Mouse (Mus musculus): ENCODE data around the gene Proz. TPM values are rescaled to one million over a fixed set of nuclear protein-coding genes. Genes with fewer than 3 reads are reported as not detected.
A peak's percentile ranks its signal among the peaks of the same experiment; 100 is the strongest.

Proz gene
- 0.24 and 0.50 TPM in 2 replicates for polyA plus RNA-seq (2016; fragmentation: Nextera tagmentation; extraction: Ambion mirVana)

DNA sequence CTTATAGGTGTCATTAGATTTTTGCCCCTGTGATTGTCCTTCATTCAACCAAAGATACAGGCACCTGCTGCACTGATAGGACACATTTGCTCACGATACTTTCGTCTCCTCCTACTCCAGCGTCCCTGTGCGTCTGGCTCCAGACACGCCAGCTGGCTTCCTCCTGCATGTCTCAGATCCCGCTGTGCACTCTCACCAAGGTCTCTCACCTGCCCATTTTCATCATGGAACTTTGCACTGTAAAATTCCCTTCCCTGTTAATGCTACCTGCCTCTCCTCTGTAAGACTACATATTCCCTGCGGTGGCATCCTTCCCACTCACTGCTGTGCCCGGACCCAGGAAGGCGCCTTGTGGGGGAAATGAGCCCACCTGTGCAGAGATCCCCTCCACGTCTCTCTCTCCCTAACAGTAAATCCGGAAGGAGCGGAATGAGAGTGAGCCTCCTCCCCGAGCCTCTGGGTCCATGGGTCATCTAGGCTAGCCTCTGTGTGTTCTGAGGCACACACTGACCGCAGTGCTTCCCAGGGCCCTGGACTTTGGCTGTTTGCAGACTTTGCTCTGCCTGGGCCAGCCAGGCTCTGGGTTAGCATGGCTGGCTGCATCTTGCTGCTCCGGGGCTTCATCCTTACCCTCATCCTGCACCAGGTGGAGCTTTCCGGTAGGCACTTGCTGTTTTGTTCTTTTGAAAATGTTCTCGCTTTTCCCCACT is at the start of gene Proz:
Gene Proz, plus strand, starts transcription at position 474 of the 710 bp plus-strand sequence.
- no peaks in the 10 kb centered on the region for H3K9me3 ChIP-seq
- 81% methylated on average over 17 of the region's 17 CpGs for WGBS
- no peak within 1 kb of the TSS for H3K4me3 ChIP-seq
- DNase-seq (ENCODE audit: low spot score): no peak
- H3K36me3 ChIP-seq: no peaks in the 10 kb centered on the region
- H3K27ac ChIP-seq: no peak within 1 kb of the TSS
- no peaks in the 10 kb centered on the region for H3K27me3 ChIP-seq (ENCODE audit: insufficient read depth, poor library complexity, severe bottlenecking)
- no peaks in the 10 kb centered on the region for H3K4me1 ChIP-seq (replicated peaks)

DNA sequence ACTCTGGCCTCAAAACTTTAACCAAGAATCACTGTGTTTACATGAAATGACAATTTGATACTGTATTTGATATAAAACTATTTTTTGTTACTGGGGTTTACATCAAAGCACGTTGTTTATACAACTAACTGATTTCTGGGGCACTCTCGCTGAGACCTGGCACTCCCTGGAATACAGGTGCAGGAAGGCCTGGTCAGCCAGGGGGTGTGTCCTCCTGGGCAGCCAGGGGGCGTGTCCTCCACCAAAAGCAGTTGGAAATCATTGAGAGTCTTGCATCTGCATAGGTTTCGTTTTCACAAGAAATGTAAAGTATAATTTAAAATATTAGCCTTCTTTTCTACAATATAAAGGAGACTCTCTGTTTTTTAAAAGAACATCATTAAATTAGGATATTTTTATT is 41.2 kb upstream of the Proz start:
- Histone ChIP-seq H3K36me3 (peaks cover 61% of the 10 kb centered on the region), H3K4me1 (replicated peaks) (no peaks in the 10 kb centered on the region), H3K27me3 (ENCODE audit: insufficient read depth, poor library complexity, severe bottlenecking) (no peaks in the 10 kb centered on the region), H3K4me3 (no peak overlapping the region), H3K9me3 (no peaks in the 10 kb centered on the region), H3K27ac (no peak overlapping the region)
- WGBS: 61% methylated on average over 4 of the region's 4 CpGs
- no peak for DNase-seq (ENCODE audit: low spot score)

DNA sequence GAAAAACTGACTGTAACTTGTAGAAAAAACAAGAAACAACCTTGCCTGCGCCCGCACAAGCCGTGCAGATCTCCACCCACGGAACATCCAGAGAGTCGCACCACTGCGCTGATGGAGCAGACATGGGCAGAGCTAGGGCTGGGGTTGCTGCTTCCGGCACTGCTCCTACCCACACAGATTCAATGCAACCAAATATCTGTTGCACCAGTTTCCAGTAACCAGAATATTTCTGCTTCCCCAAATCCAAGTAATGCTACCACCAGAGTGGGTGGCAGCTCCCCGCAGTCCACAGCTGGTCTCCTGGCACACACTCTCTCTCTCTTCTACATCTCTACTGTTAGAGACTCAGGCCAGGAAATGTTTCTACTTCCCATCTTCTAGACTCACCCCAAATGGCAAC is 38.9 kb upstream of the Proz start:
- no peak overlapping the region for H3K27ac ChIP-seq
- DNase-seq (ENCODE audit: low spot score): no peak
- H3K4me1 ChIP-seq (replicated peaks): peaks cover 14% of the 10 kb centered on the region
- peaks cover 42% of the 10 kb centered on the region for H3K36me3 ChIP-seq
- no peaks in the 10 kb centered on the region for H3K27me3 ChIP-seq (ENCODE audit: insufficient read depth, poor library complexity, severe bottlenecking)
- no peak overlapping the region for H3K4me3 ChIP-seq
- WGBS: 96% methylated on average over 8 of the region's 8 CpGs
- H3K9me3 ChIP-seq: no peaks in the 10 kb centered on the region

DNA sequence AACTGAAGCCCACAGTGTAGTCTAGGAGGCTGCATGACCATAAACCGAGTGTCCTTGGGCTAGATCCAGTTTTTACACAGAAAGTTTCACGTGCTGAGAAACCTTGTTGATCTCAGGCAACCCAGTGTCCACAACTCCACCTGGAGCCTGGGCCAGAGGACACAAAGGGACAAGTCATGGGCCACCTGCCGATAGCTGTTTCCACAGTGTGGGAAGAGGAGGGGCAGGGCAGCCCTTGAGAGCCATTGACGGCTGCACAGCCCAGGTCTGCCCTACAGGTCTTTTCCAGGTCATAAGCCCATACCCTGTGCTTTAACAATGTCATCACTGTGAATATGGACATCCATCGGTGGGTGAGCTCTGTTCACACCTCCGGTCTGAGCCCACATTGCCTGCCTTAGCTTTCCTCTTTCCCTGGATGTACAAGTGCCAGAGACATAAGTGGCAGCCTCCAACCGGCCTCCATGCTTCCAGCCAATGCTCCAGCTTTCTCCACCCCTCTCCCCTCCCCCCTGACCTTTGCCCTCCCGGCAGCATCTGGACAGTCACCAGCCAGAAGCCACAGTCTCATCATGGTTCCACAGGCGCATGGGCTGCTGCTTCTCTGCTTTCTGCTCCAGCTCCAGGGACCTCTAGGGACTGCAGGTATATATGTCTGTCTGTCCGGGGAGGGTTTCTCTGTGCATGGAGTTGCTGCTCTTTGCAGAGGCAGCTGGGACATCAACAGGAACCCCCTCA is 35.1 kb upstream of the Proz start, which contains the start of gene F7:
Gene F7, plus strand, starts transcription at position 548 of the 738 bp plus-strand sequence.
- Histone ChIP-seq H3K4me1 (replicated peaks) (peaks cover 14% of the 10 kb centered on the region), H3K36me3 (peaks cover 5% of the 10 kb centered on the region; the same call in 1 of the 2 replicates), H3K27ac (no peak within 1 kb of the TSS; the same call in 1 of the 2 replicates), H3K4me3 (no peak within 1 kb of the TSS), H3K27me3 (ENCODE audit: insufficient read depth, poor library complexity, severe bottlenecking) (no peaks in the 10 kb centered on the region), H3K9me3 (no peaks in the 10 kb centered on the region)
- peak; percentile 55 for DNase-seq (ENCODE audit: low spot score)
- 65% methylated on average over 10 of the region's 10 CpGs for WGBS

DNA sequence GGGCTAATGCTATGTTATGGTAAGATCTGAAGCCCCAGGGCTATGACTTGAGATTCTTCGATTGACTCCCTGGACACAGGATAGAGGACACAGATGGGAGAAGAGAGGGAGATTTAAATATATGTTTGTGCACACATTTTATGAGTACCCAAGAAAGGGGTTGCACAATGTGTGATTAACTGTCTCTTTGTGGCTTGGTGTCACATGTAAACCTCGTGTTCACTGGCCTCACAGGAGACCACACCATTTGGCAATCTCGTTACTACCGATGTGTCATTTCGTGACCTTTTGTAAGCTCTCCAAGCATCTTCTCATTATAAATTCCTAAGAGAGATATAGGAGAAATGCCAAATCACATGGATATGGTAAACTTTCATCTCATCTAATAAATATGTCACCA is 33.1 kb upstream of the Proz start:
- H3K4me1 ChIP-seq (replicated peaks): peaks cover 14% of the 10 kb centered on the region
- no peaks in the 10 kb centered on the region for H3K36me3 ChIP-seq
- no peak for DNase-seq (ENCODE audit: low spot score)
- no peaks in the 10 kb centered on the region for H3K9me3 ChIP-seq
- H3K27ac ChIP-seq: no peak overlapping the region
- no peak overlapping the region for H3K4me3 ChIP-seq
- 89% methylated on average over 5 of the region's 5 CpGs for WGBS
- no peaks in the 10 kb centered on the region for H3K27me3 ChIP-seq (ENCODE audit: insufficient read depth, poor library complexity, severe bottlenecking)

DNA sequence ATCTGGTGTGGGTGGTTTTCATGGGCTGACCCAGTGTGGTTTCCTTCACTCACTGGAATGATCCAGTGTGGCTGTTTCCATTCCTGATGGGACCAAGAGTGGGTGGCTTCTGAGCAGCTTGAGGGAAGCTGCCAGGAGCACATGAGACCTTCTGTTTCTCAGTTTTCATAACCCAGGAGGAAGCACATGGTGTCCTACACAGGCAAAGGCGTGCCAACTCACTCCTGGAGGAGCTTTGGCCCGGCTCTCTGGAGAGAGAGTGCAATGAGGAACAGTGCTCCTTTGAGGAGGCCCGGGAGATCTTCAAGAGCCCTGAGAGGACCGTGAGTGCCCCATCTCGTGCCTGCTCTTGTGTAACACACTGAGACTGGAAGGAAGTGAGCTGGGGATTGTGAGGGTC is 32.2 kb upstream of the Proz start:
- no peaks in the 10 kb centered on the region for H3K27me3 ChIP-seq (ENCODE audit: insufficient read depth, poor library complexity, severe bottlenecking)

DNA sequence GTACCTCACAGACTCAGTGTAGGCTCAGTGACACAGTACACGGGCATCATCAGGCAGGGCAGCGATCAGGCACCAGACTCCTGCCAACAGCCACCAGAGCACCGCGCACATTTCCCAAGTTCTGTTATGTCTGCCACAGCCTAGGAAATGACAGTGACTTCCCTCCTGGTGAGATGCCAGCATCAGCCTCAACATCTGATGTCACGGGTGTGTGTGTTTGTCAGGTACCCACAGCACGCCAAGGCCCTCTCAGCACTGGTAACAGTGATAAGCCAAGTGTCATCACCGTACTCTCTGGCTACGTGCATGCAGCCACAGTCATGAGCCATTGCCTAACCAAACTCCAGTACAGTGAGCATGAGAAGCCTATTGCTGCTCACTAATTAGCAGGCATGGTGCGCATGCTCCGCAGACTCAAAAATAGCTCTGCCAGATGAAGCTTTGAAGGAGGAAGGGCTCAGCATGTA is 24.3 kb upstream of the Proz start:
- WGBS: 93% methylated on average over 10 of the region's 10 CpGs
- Histone ChIP-seq H3K27me3 (ENCODE audit: insufficient read depth, poor library complexity, severe bottlenecking) (no peaks in the 10 kb centered on the region), H3K9me3 (no peaks in the 10 kb centered on the region), H3K27ac (no peak overlapping the region), H3K4me1 (replicated peaks) (peaks cover 32% of the 10 kb centered on the region), H3K4me3 (no peak overlapping the region), H3K36me3 (no peaks in the 10 kb centered on the region)
- DNase-seq (ENCODE audit: low spot score): no peak

More for the DNA sequence above, 32.2 kb upstream of the Proz start:
- H3K4me3 ChIP-seq: no peak overlapping the region
- H3K36me3 ChIP-seq: no peaks in the 10 kb centered on the region
- WGBS: 80% methylated on average over 5 of the region's 5 CpGs
- H3K27ac ChIP-seq: no peak overlapping the region
- H3K9me3 ChIP-seq: no peaks in the 10 kb centered on the region
- DNase-seq (ENCODE audit: low spot score): no peak
- peaks cover 14% of the 10 kb centered on the region for H3K4me1 ChIP-seq (replicated peaks)

DNA sequence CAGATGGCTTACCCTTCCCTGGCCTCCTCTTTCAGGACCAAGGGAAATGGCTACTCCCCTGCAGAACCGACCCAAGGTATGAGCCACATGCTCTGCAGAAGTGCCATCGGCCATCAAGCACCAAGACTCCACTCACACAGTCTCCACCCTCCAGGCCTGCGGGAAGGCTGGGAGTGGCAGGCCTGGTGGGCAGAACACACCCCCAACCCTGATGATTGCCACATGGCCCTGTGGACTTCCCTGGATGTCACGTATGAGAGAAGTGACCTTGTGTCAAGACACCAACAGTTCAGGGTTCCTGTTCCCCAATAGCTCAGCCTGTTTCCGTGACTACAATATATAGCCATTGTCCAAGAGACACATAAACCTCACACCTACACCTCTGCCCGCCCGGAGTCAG is 23.7 kb upstream of the Proz start, which contains the start of gene F10:
Gene F10, plus strand, starts transcription at position 294 of the 400 bp plus-strand sequence.
- no peaks in the 10 kb centered on the region for H3K36me3 ChIP-seq
- DNase-seq (ENCODE audit: low spot score): no peak
- H3K27ac ChIP-seq: peak within 1 kb of the TSS; percentile 72
- H3K4me1 ChIP-seq (replicated peaks): peaks cover 32% of the 10 kb centered on the region
- H3K4me3 ChIP-seq: no peak within 1 kb of the TSS
- H3K27me3 ChIP-seq (ENCODE audit: insufficient read depth, poor library complexity, severe bottlenecking): no peaks in the 10 kb centered on the region
- 74% methylated on average over 7 of the region's 7 CpGs for WGBS
- H3K9me3 ChIP-seq: no peaks in the 10 kb centered on the region

DNA sequence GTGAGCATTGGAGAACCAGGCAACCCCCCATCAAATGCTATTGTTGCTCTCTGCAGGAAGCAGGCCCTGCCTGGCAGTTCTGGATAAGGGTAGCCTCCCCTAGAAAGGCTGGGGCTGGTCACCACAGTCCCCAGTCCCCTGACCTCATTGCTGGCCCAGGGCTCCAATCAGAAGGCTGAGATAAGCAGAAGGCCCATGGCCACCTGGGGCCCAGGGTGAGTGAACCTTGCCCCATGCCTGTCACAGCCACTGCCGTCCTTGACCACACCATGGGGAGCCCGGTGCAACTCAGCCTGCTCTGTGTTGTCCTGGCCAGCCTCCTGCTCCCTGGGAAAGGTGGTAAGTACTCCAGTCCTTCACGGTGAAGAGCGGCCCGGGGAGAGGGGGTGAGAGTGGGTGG is 23.1 kb upstream of the Proz start:
- Histone ChIP-seq H3K36me3 (no peaks in the 10 kb centered on the region), H3K27ac (peak overlapping the region; percentile 72), H3K4me1 (replicated peaks) (peaks cover 32% of the 10 kb centered on the region), H3K4me3 (no peak overlapping the region), H3K27me3 (ENCODE audit: insufficient read depth, poor library complexity, severe bottlenecking) (no peaks in the 10 kb centered on the region), H3K9me3 (no peaks in the 10 kb centered on the region)
- peak; percentile 19 for DNase-seq (ENCODE audit: low spot score)
- WGBS: 25% methylated on average over 5 of the region's 5 CpGs

DNA sequence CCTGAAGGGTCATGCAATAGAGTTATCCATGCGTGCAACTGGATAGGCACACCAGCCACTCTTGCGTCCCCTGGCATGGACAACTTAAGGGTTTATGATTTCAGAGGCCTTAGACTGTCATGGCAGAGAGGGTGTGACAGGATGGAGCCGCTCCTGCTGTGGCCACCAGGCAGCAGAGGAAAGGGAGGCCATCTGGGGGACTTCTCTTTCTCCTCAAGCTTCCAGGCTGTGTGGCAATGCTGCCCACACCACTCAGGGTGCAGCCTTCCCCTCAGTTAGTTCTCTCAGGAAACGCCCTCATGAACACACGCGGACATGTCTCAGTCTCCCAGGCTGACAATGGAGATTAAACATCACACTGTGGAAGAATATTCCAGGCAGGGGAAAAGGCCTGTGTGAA is 21.7 kb upstream of the Proz start:
- no peaks in the 10 kb centered on the region for H3K27me3 ChIP-seq (ENCODE audit: insufficient read depth, poor library complexity, severe bottlenecking)
- no peak overlapping the region; the same call in 1 of the 2 replicates for H3K27ac ChIP-seq
- WGBS: 83% methylated on average over 6 of the region's 6 CpGs

DNA sequence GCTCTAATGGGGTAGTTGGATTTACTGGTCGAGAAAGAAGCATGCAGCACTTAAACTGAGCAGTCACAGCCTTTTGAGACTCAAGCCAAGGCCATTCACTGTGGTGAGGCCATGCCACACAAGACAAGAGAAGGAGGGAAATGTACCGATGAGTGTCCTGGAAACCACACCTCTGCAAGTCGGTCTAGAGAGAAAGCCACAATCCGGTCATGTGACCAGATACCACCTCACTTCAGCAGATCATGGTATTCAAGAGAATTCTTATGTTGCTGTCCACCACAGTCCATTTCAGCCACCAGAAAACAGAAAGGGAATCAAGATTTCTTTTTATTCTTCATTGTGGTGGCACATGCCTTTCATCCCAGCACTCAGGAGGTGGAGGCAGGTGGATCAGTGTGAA is 19.3 kb upstream of the Proz start:
- no peaks in the 10 kb centered on the region for H3K27me3 ChIP-seq (ENCODE audit: insufficient read depth, poor library complexity, severe bottlenecking)

More for the DNA sequence above, 21.7 kb upstream of the Proz start:
- no peak overlapping the region for H3K4me3 ChIP-seq
- no peak for DNase-seq (ENCODE audit: low spot score)
- H3K9me3 ChIP-seq: no peaks in the 10 kb centered on the region
- peaks cover 32% of the 10 kb centered on the region for H3K4me1 ChIP-seq (replicated peaks)
- no peaks in the 10 kb centered on the region for H3K36me3 ChIP-seq

DNA sequence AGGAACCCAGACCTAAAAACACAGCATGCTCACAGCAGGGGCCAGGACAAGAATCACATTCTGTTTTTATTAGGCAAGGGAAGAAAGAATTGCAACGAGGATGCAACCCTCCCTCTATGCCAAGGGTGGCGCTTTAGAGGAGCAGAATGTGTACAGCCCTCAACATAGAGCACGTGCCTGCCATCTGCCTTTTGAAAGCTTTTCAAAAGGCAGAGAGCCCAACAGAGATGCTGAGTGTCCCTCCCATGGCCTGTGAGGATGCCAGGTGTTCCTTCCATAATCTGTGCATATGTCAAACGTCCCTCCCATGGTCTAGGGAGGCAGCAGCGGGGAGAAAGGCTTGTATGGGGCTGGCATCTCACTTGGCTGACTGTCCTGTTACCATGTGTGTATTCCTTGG is 13.1 kb upstream of the Proz start:
- Histone ChIP-seq H3K4me3 (no peak overlapping the region), H3K9me3 (no peaks in the 10 kb centered on the region), H3K27ac (no peak overlapping the region), H3K27me3 (ENCODE audit: insufficient read depth, poor library complexity, severe bottlenecking) (0 out of 2 replicates have a peak, but pooled peaks cover 2% of the 10 kb centered on the region), H3K4me1 (replicated peaks) (no peaks in the 10 kb centered on the region), H3K36me3 (no peaks in the 10 kb centered on the region)
- WGBS: 61% methylated on average over 5 of the region's 5 CpGs
- no peak for DNase-seq (ENCODE audit: low spot score)

More for the DNA sequence above, 19.3 kb upstream of the Proz start:
- DNase-seq (ENCODE audit: low spot score): no peak
- Histone ChIP-seq H3K27ac (no peak overlapping the region), H3K4me1 (replicated peaks) (peaks cover 31% of the 10 kb centered on the region), H3K9me3 (no peaks in the 10 kb centered on the region), H3K36me3 (no peaks in the 10 kb centered on the region), H3K4me3 (no peak overlapping the region)
- 89% methylated on average over 4 of the region's 4 CpGs for WGBS

DNA sequence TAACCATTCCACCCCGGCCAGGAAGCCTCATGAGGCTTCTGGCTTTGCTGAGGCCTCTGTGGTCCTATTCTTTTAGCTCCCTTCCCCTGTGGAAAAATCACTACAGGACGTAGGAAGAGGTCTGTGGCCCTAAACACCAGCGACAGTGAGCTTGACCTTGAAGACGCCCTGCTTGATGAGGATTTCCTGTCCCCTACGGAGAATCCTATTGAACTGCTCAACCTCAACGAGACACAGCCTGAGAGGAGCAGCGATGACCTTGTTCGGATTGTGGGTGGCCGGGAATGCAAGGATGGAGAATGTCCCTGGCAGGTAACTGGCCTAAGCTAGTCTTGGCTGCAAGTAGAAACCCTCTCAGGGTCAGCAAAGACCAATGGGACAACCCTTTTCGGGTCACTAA is 10.2 kb upstream of the Proz start:
- 72% methylated on average over 10 of the region's 10 CpGs for WGBS
- Histone ChIP-seq H3K27me3 (ENCODE audit: insufficient read depth, poor library complexity, severe bottlenecking) (0 out of 2 replicates have a peak, but pooled peaks cover 6% of the 10 kb centered on the region), H3K9me3 (no peaks in the 10 kb centered on the region), H3K4me1 (replicated peaks) (no peaks in the 10 kb centered on the region), H3K27ac (no peak overlapping the region), H3K36me3 (no peaks in the 10 kb centered on the region), H3K4me3 (no peak overlapping the region)
- no peak for DNase-seq (ENCODE audit: low spot score)
